Mouse (Mus musculus) E14TG2a.4 (cell line): ENCODE measurements at regions not wholly inside any gene's neighbourhood (a gene's known extent, or its start where the extent isn't known, plus 50 kb on each side); places are given as distances from the start of the nearest gene placed in this dataset.

Experiments used
- H3K27me3 ChIP-seq: 2 replicates; pipeline ENCODE4 v1.6.1; 2014; ENCODE audit warnings: low read length, control low read depth; ENCODE audit not compliant: insufficient read depth
- H3K36me3 ChIP-seq: 2 replicates; pipeline ENCODE4 v1.6.1; 2014; ENCODE audit warnings: low read length, control low read depth; ENCODE audit not compliant: insufficient read depth
- H3K4me1 ChIP-seq: replicated peaks from 2 replicates; pipeline ENCODE4 v1.6.1; 2014; ENCODE audit warnings: low read depth, low read length, control low read depth
- H3K4me3 ChIP-seq: replicated peaks from 2 replicates; pipeline ENCODE4 v1.5.1; 2014; ENCODE audit warnings: mild to moderate bottlenecking, low read length
- H3K9me3 ChIP-seq: 2 replicates; pipeline ENCODE4 v1.6.1; 2014; ENCODE audit warnings: low read length, control low read depth
- CTCF ChIP-seq: conservative IDR thresholded peaks from 2 replicates; pipeline ENCODE4 v1.5.1; 2014; ENCODE audit warnings: low read length
- NANOG ChIP-seq: IDR thresholded peaks from 2 replicates; pipeline ENCODE4 v1.6.1; 2014; ENCODE audit warnings: borderline replicate concordance, low read length, mixed read lengths
- POU5F1 ChIP-seq: IDR thresholded peaks from 2 replicates; pipeline ENCODE4 v1.6.1; 2014; ENCODE audit warnings: low read length, borderline replicate concordance

GRCm38 (mm10) chr2:117502611-117503010, 159.8 kb upstream of the Rasgrp1 start:
- Histone ChIP-seq H3K9me3 (peaks cover 11% of the 10 kb centered on the region), H3K4me3 (no peak overlapping the region), H3K27me3 (no peaks in the 10 kb centered on the region), H3K36me3 (no peaks in the 10 kb centered on the region), H3K4me1 (no peaks in the 10 kb centered on the region)
- no peak for TF ChIP-seq NANOG

- Histone ChIP-seq H3K9me3 (peaks cover 6% of the 10 kb centered on the region), H3K27me3 (no peaks in the 10 kb centered on the region), H3K4me1 (no peaks in the 10 kb centered on the region), H3K36me3 (no peaks in the 10 kb centered on the region), H3K4me3 (no peak overlapping the region)
- TF ChIP-seq NANOG (no peak), CTCF (no peak), POU5F1 (no peak)
Measured at GRCm38 (mm10) chr2:117511737-117512136, 168.9 kb upstream of the Rasgrp1 start.

GRCm38 (mm10) chr2:117512551-117512950, 169.8 kb upstream of the Rasgrp1 start:
- TF ChIP-seq NANOG, result no peak
- TF ChIP-seq CTCF, result no peak
- TF ChIP-seq POU5F1, result no peak

GRCm38 (mm10) chr2:117524437-117524836, 181.6 kb upstream of the Rasgrp1 start:
- Histone ChIP-seq H3K4me1 (no peaks in the 10 kb centered on the region), H3K36me3 (no peaks in the 10 kb centered on the region), H3K27me3 (no peaks in the 10 kb centered on the region), H3K9me3 (0 out of 2 replicates have a peak, but pooled peaks cover 3% of the 10 kb centered on the region), H3K4me3 (no peak overlapping the region)
- TF ChIP-seq POU5F1 (no peak), CTCF (no peak), NANOG (no peak)

More at GRCm38 (mm10) chr2:117512551-117512950, 169.8 kb upstream of the Rasgrp1 start:
- H3K4me1 ChIP-seq, result no peaks in the 10 kb centered on the region
- H3K4me3 ChIP-seq, result no peak overlapping the region
- H3K9me3 ChIP-seq, result no peaks in the 10 kb centered on the region
- H3K27me3 ChIP-seq, result no peaks in the 10 kb centered on the region
- no peaks in the 10 kb centered on the region for H3K36me3 ChIP-seq

GRCm38 (mm10) chr2:117538865-117539264, 196.1 kb upstream of the Rasgrp1 start:
- Histone ChIP-seq H3K4me1 (no peaks in the 10 kb centered on the region), H3K4me3 (no peak overlapping the region), H3K9me3 (no peaks in the 10 kb centered on the region), H3K36me3 (no peaks in the 10 kb centered on the region), H3K27me3 (no peaks in the 10 kb centered on the region)
- TF ChIP-seq POU5F1, result no peak
- TF ChIP-seq NANOG, result no peak
- TF ChIP-seq CTCF, result no peak

- TF ChIP-seq POU5F1, result no peak
- no peak for TF ChIP-seq CTCF
- TF ChIP-seq NANOG, result no peak
- H3K4me1 ChIP-seq, result no peaks in the 10 kb centered on the region
- H3K9me3 ChIP-seq, result no peaks in the 10 kb centered on the region
- no peak overlapping the region for H3K4me3 ChIP-seq
- H3K36me3 ChIP-seq, result no peaks in the 10 kb centered on the region
- no peaks in the 10 kb centered on the region for H3K27me3 ChIP-seq
Measured at GRCm38 (mm10) chr2:117539285-117539684, 196.5 kb upstream of the Rasgrp1 start.

- TF ChIP-seq NANOG (no peak), CTCF (peak; percentile 34; the same call in 1 of the 2 replicates)
- Histone ChIP-seq H3K9me3 (no peaks in the 10 kb centered on the region), H3K4me1 (no peaks in the 10 kb centered on the region), H3K36me3 (no peaks in the 10 kb centered on the region), H3K27me3 (no peaks in the 10 kb centered on the region), H3K4me3 (no peak overlapping the region)
Measured at GRCm38 (mm10) chr2:117541471-117541870, 198.7 kb upstream of the Rasgrp1 start.

GRCm38 (mm10) chr2:117542298-117542697, 199.5 kb upstream of the Rasgrp1 start:
- Histone ChIP-seq H3K4me3 (no peak overlapping the region), H3K9me3 (no peaks in the 10 kb centered on the region), H3K36me3 (no peaks in the 10 kb centered on the region), H3K4me1 (no peaks in the 10 kb centered on the region), H3K27me3 (no peaks in the 10 kb centered on the region)
- TF ChIP-seq POU5F1, result no peak
- TF ChIP-seq CTCF, result no peak
- TF ChIP-seq NANOG, result no peak

GRCm38 (mm10) chr2:117543301-117543782, 200.5 kb upstream of the Rasgrp1 start:
- H3K4me1 ChIP-seq, result no peaks in the 10 kb centered on the region
- H3K27me3 ChIP-seq, result no peaks in the 10 kb centered on the region
- no peak for TF ChIP-seq POU5F1
- no peak for TF ChIP-seq NANOG
- no peak for TF ChIP-seq CTCF
- no peaks in the 10 kb centered on the region for H3K9me3 ChIP-seq
- H3K4me3 ChIP-seq, result no peak overlapping the region
- H3K36me3 ChIP-seq, result no peaks in the 10 kb centered on the region

- Histone ChIP-seq H3K4me3 (no peak overlapping the region), H3K36me3 (no peaks in the 10 kb centered on the region), H3K9me3 (no peaks in the 10 kb centered on the region), H3K4me1 (no peaks in the 10 kb centered on the region), H3K27me3 (no peaks in the 10 kb centered on the region)
- TF ChIP-seq CTCF (no peak), NANOG (no peak), POU5F1 (no peak)
Measured at GRCm38 (mm10) chr2:117548273-117548672, 205.5 kb upstream of the Rasgrp1 start.
